Mouse (Mus musculus): ENCODE data around the gene Mapkap1.

- TF ChIP-seq CTCF (IDR thresholded peaks at IDR 0.05; ENCODE audit: insufficient read depth, low read length), result no peak
- no peak for TF ChIP-seq POLR2A (IDR thresholded peaks at IDR 0.05; ENCODE audit: borderline replicate concordance, extremely low read depth, low read depth, low read length)
Measured at GRCm38 (mm10) chr2:34425573-34426223, 19.1 kb downstream of the Mapkap1 start.
